Mouse (Mus musculus): ENCODE measurements around the gene Nrip1. TPM values are rescaled to one million over a fixed set of nuclear protein-coding genes. Genes with fewer than 3 reads are reported as not detected.

Nrip1 gene
- polyA plus RNA-seq, 1 experiment = 9.6 TPM

DNA sequence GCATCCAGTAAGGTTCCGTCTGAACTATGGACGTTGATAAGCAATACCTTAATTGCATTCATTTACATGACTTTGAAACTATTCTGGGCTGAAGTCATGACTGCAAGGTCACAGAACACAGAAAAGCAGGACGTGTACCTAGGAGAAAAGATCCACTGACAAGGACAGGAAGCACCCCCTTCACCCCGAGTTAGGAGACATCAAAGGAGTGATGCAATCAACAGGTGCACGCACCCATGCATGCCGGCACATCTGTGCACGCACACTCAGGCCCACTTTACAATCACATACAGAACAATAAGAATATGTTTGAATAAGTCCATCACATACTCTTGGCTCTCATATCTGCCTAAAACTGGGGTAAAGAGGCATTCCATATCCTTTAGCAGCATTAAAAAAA, 19.3 kb downstream of the Nrip1 start:
- Histone ChIP-seq H3K4me1 (ENCODE audit: control insufficient read depth, insufficient read depth, low read length) (peaks cover 6% of the 10 kb centered on the region), H3K27ac (ENCODE audit: insufficient read depth, low read depth, low read length) (no peak overlapping the region), H3K4me3 (ENCODE audit: insufficient read depth, low read length) (no peak overlapping the region)
- TF ChIP-seq CTCF (IDR thresholded peaks at IDR 0.05; ENCODE audit: low read depth, low read length) (no peak), POLR2A (IDR thresholded peaks at IDR 0.05; ENCODE audit: borderline replicate concordance, low read depth, low read length) (no peak)

GRCm38 (mm10) chr16:76350922-76351321, 22.7 kb downstream of the Nrip1 start:
- H3K4me1 ChIP-seq (ENCODE audit: control insufficient read depth, insufficient read depth, low read length) = peaks cover 8% of the 10 kb centered on the region
- no peak overlapping the region for H3K4me3 ChIP-seq (ENCODE audit: insufficient read depth, low read length)
- no peak overlapping the region for H3K27ac ChIP-seq (ENCODE audit: insufficient read depth, low read depth, low read length)
- TF ChIP-seq POLR2A (IDR thresholded peaks at IDR 0.05; ENCODE audit: borderline replicate concordance, low read depth, low read length) (no peak), CTCF (IDR thresholded peaks at IDR 0.05; ENCODE audit: low read depth, low read length) (no peak)

DNA sequence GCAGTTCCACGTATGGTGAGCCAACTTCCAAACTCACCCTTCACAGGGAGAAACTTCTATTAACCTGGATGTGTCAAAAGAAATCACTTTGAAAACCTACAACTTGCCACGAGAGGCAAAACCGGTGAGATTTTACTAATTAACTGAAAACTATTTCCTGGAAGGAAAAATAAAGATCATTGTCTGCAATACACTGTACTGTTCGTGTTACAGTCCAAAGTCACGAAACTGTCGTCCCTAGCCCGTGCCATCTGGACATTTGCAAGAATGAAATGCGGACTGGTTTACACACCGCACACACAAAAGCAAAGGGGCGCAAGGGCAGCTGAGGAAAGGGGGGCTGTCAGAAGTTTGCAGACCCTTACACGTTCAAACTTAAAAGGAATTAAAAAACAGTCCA, 24.6 kb downstream of the Nrip1 start:
- TF ChIP-seq POLR2A (IDR thresholded peaks at IDR 0.05; ENCODE audit: borderline replicate concordance, low read depth, low read length) (no peak), CTCF (IDR thresholded peaks at IDR 0.05; ENCODE audit: low read depth, low read length) (no peak)
- H3K4me3 ChIP-seq (ENCODE audit: insufficient read depth, low read length) = no peak overlapping the region
- peaks cover 5% of the 10 kb centered on the region; the same call in 1 of the 2 replicates for H3K4me1 ChIP-seq (ENCODE audit: control insufficient read depth, insufficient read depth, low read length)
- no peak overlapping the region for H3K27ac ChIP-seq (ENCODE audit: insufficient read depth, low read depth, low read length)

DNA sequence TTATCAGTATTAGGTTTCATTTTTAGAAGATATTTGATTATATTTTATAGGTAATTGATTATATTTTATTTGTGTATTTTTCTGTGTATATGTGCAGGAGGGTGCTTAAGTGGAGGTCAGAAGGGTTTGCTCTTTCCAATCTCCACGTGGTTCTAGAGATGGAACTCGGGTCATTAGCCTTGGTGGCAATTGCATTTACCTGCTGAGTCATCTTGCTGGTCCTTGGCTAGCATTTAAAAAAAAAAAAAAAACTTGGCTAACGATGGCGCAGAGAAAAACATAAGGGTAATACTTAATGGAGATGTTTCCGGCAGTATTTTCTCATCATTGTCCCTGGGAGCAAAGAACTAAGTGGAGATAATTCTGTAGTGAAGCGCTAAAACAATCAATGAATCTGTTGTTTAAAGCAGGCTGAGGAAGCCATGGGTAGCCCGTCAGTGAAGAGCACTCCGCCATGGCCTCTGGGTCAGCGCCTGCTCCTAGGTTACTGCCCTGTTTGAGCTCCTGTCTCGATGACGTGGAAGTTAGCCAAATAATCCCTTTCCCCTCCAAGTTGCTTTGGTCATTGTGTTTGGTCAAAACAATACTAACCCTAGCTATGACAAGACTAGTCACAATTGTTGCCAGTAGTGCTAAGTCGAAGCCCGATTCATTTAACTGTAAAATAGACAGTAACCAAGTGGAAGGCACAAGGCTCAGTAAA, 25.8 kb downstream of the Nrip1 start:
- Histone ChIP-seq H3K27ac (ENCODE audit: insufficient read depth, low read depth, low read length) (no peak overlapping the region), H3K4me1 (ENCODE audit: control insufficient read depth, insufficient read depth, low read length) (peaks cover 5% of the 10 kb centered on the region; the same call in 1 of the 2 replicates), H3K4me3 (ENCODE audit: insufficient read depth, low read length) (no peak overlapping the region)
- TF ChIP-seq CTCF (IDR thresholded peaks at IDR 0.05; ENCODE audit: low read depth, low read length) (no peak), POLR2A (IDR thresholded peaks at IDR 0.05; ENCODE audit: borderline replicate concordance, low read depth, low read length) (no peak)

DNA sequence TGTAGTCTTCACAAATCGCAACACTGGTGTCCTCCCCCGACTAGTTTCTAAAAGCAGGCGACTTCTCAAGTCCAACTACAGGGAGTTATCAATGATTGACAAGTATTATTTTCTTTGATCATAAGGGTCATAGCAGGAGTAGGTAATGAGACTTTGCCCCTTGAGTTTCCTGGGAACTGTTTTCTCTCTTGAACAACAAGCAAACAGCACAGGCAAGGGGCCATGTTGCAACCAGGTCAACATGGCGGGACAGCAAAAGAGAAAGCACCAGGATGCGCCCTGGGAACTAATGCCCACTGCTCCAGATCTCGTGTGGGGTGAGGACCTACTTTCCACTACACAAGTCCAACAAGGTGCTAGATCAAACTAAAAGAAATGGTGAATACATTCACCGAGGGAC, 27.3 kb downstream of the Nrip1 start:
- H3K4me1 ChIP-seq (ENCODE audit: control insufficient read depth, insufficient read depth, low read length) = peaks cover 15% of the 10 kb centered on the region
- TF ChIP-seq POLR2A (IDR thresholded peaks at IDR 0.05; ENCODE audit: borderline replicate concordance, low read depth, low read length) (no peak), CTCF (IDR thresholded peaks at IDR 0.05; ENCODE audit: low read depth, low read length) (no peak)
- no peak overlapping the region for H3K27ac ChIP-seq (ENCODE audit: insufficient read depth, low read depth, low read length)
- H3K4me3 ChIP-seq (ENCODE audit: insufficient read depth, low read length) = no peak overlapping the region

DNA sequence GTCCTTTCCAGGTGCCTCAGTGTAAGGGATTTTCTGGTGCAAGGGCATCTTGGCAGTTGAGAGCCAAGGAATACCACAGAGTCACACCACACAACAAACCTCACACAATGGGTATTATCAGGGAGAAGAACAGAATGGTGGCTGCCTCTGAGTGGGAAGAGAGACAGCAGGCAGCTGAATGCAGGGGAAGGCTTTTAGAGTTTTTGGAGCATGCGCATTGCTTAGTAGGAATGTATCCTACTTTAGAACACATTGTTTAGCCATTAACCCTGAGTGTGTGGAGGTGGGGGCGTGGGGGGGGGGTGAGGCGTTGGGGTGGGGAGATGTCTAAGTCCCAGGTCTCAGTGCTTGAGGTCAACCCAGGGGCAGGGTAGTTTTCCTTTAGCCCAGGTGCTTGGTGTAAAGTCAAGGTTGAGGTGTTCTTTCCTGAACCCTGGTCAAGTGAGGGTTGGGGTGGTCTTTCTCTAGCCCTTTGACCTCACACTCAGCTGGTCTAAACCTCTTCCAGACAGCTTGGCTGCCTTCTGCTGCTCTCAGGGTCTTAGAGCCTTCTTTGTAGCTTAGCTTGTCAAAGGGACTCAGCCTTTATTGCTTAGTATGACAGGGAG, 28.8 kb downstream of the Nrip1 start:
- H3K4me3 ChIP-seq (ENCODE audit: insufficient read depth, low read length) = no peak overlapping the region
- no peak overlapping the region for H3K27ac ChIP-seq (ENCODE audit: insufficient read depth, low read depth, low read length)
- TF ChIP-seq POLR2A (IDR thresholded peaks at IDR 0.05; ENCODE audit: borderline replicate concordance, low read depth, low read length) (no peak), CTCF (IDR thresholded peaks at IDR 0.05; ENCODE audit: low read depth, low read length) (no peak)
- H3K4me1 ChIP-seq (ENCODE audit: control insufficient read depth, insufficient read depth, low read length) = peaks cover 18% of the 10 kb centered on the region

DNA sequence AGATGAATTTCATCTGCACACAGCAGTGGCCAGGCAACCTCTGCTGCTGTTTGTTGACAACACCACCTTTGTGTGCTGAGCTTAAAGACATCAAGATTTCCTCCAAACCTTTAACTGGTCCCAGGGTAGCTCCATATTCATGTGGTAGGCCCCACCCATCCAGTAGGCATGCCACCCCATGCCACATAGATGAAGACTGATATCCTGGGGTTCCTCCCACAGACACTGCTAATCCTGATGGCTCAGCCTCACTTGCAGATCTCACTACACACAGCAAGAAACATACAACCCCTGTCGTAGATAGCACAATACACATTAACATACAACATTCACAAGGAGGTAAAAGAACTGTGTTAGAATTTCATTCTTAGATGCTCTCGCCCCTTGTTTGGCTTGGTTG, 29.6 kb downstream of the Nrip1 start:
- Histone ChIP-seq H3K4me3 (ENCODE audit: insufficient read depth, low read length) (no peak overlapping the region), H3K27ac (ENCODE audit: insufficient read depth, low read depth, low read length) (no peak overlapping the region), H3K4me1 (ENCODE audit: control insufficient read depth, insufficient read depth, low read length) (peaks cover 16% of the 10 kb centered on the region)
- TF ChIP-seq POLR2A (IDR thresholded peaks at IDR 0.05; ENCODE audit: borderline replicate concordance, low read depth, low read length) (no peak), CTCF (IDR thresholded peaks at IDR 0.05; ENCODE audit: low read depth, low read length) (no peak)

GRCm38 (mm10) chr16:76341636-76342035, 32.0 kb downstream of the Nrip1 start:
- no peak overlapping the region for H3K4me3 ChIP-seq (ENCODE audit: insufficient read depth, low read length)
- H3K4me1 ChIP-seq (ENCODE audit: control insufficient read depth, insufficient read depth, low read length) = peaks cover 15% of the 10 kb centered on the region
- H3K27ac ChIP-seq (ENCODE audit: insufficient read depth, low read depth, low read length) = peak overlapping the region; percentile 18; the same call in 1 of the 2 replicates
- TF ChIP-seq POLR2A (IDR thresholded peaks at IDR 0.05; ENCODE audit: borderline replicate concordance, low read depth, low read length) = no peak

GRCm38 (mm10) chr16:76339256-76339655, 34.4 kb downstream of the Nrip1 start:
- no peak overlapping the region for H3K4me3 ChIP-seq (ENCODE audit: insufficient read depth, low read length)
- no peak for TF ChIP-seq POLR2A (IDR thresholded peaks at IDR 0.05; ENCODE audit: borderline replicate concordance, low read depth, low read length)
- no peak for TF ChIP-seq CTCF (IDR thresholded peaks at IDR 0.05; ENCODE audit: low read depth, low read length)
- H3K27ac ChIP-seq (ENCODE audit: insufficient read depth, low read depth, low read length) = no peak overlapping the region
- peaks cover 15% of the 10 kb centered on the region for H3K4me1 ChIP-seq (ENCODE audit: control insufficient read depth, insufficient read depth, low read length)

- H3K4me3 ChIP-seq (ENCODE audit: insufficient read depth, low read length) = no peak overlapping the region
- H3K4me1 ChIP-seq (ENCODE audit: control insufficient read depth, insufficient read depth, low read length) = peaks cover 15% of the 10 kb centered on the region
- H3K27ac ChIP-seq (ENCODE audit: insufficient read depth, low read depth, low read length) = no peak overlapping the region
- no peak for TF ChIP-seq POLR2A (IDR thresholded peaks at IDR 0.05; ENCODE audit: borderline replicate concordance, low read depth, low read length)
Measured at GRCm38 (mm10) chr16:76337351-76337750, 36.3 kb downstream of the Nrip1 start.
